Mouse (Mus musculus): ENCODE measurements around the gene Mthfs. TPM values are rescaled to one million over a fixed set of nuclear protein-coding genes. Genes with fewer than 3 reads are reported as not detected.

Mthfs gene
- total RNA-seq, 2 experiments from 2014 or later: 31.0 to 34.8 TPM

Other genes with a start within 250 kb of the Mthfs start
- under 1 TPM in 1 of 2 experiments, not detected in 1; 0.27 TPM for gene Trim43b, start 117.8 kb upstream of the Mthfs start, total RNA-seq (2021)
- gene Bcl2a1b, start 11.5 kb upstream of the Mthfs start, total RNA-seq (2021): under 1 TPM in 1 of 2 experiments, not detected in 1; 0.45 TPM
- gene Gm29094, start 11.3 kb upstream of the Mthfs start, total RNA-seq (2021): not detected